Mouse (Mus musculus) thymus, postnatal 36 days (tissue): Measurements from ENCODE around the gene Cers2.

ENCODE experiments used
- DNase-seq, 2 experiments: peaks; one replicate each; pipeline ENCODE4 v3.0.0; 2022; ENCODE audit warnings: mixed read lengths in 2 of 2

Cers2 gene

DNA sequence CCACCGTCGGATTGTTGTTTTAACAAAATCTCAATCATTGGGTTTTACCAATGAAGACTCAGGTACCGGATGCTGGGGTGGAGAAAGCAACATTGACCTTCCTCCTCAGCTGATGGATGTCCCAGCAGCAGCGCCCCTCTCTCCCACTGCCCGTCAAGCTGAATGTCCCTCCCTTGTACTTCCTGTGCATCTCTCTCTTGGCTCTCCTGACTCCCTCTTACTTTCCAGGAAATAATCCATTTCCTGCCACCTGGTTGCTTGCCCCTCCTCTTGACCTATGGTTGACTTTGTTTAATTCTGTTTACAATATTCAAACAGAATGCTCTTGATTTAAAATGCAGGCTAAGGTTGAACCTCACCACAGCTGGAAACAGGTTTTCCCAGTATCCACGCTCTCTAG, 24.4 kb upstream of the Cers2 start:
- no peak for DNase-seq

DNA sequence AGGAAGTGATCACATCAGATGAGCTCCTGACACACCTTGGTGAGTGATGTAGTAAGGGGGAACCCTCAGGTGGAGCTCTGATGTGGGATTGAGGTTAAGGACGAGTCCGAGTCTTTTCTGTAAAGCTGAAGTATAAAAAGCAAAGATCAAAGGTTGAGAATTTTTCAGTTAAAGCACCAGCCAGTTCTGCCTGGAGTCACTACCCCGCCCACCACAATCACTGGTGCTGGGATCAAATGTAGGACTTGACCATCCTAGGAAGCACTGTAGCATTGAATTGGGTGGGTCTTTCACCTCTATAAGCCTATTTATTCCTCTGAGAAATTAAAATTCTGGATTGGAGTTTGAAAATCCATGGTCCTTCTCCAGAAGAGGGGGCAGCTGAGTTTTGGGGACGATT, 23.6 kb upstream of the Cers2 start:
- DNase-seq, result no peak

GRCm38 (mm10) chr3:95292899-95293298, 21.7 kb upstream of the Cers2 start:
- no peak for DNase-seq

DNA sequence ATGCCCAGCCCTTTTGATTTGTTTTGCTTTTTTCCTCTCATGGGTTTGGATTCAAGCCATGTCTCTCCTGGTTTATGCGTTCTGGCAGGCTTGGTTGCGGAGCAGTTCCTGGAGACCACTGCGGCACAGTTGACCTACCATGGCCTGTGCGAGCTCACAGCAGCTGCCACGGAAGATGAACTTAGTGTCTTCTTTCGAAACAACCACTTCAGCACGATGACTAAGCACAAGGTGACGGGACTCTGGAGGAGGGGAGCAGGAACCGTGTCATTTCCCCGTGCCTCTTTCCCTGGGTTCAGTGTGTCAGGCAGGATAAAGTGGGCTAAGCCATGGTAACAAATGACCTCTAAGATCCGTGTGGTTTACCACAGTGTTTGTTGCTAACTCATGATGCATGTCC, 21.1 kb upstream of the Cers2 start:
- no peak for DNase-seq

- no peak for DNase-seq
Observed at GRCm38 (mm10) chr3:95294316-95294715, 20.3 kb upstream of the Cers2 start.

DNA sequence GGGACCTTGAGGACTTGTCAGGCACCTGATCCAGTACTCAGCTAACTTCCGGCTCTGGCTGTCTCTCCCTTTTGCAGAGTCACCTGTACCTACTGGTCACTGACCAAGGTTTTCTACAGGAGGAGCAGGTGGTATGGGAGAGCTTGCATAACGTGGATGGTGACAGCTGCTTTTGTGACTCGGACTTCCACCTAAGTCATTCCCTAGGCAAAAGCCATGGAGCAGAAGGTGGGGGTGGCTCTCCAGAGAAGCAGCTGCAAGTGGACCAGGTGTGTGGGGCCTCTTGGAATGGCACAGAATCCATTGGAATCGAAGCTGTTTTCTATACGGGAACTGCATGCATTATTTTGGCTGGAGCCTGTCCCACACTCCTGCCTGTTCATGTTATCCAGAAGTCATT, 19.9 kb upstream of the Cers2 start:
- no peak for DNase-seq

GRCm38 (mm10) chr3:95295321-95296102, 19.1 kb upstream of the Cers2 start:
- no peak for DNase-seq

DNA sequence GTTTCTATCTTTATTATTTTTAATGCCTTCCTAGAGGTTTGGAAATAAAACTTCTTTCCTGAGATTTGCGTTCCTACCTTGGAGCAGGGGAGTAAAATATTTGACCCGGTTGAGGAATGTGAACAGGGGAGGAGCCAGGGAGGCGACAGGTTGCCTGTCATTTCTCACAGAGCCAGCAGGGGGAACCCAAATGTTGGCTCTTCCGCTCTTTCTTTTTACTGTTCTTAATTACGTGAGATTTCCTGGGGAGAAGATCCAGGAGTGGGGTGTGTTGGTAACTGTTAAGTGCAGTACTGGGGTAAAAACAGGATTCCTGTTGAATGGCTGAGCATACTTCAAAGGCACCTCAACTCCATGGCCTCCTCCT, 18.5 kb upstream of the Cers2 start:
- peak; percentile 48 to 52 for DNase-seq

DNA sequence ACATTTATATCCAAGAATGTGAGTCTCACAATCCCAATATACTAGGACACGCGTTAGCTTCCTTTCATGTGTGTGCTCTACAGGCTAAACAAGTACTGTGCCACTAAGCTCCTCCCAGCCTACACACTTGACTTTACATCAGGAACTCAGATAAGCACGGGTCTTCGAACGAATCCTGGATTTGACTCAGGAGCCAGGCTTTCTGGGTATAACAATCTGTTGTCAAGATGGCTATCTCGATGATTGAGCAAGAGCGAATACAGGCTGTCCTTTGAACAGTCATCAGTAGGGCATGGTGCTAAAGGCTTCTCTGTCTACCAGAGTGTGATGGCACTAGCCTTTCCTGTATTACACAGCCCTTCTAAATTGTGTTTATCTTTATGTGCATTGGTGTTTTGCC, 16.6 kb upstream of the Cers2 start:
- no peak for DNase-seq

DNA sequence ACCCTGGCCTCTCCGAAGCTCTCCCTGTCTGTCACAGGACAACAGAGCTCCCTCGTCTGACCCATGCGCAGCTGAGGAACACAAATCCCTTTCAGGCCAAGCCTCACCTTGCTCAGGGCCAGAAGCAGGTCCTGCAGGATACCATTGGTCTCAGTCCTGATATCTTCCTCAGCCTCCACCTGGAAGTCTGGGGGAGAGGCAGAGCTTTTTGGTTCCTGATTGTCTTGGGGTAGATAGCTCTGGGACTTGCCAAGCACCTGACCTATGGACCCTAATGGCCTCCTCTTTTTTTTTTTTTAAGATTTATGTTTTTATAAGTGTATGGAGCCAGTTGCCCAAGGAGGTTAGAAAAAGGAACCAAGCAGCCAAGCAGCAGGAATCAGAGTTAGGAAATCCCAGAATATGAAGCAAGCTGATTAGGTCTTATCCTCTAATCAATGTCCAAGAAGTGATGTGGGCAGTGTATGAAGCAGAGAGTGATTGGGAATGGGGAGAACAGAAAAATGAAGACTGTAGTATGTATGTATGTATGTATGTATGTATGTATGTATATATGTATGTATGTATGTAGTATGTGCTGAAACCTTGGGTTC, 13.3 kb upstream of the Cers2 start:
- no peak for DNase-seq

GRCm38 (mm10) chr3:95306244-95306643, 8.3 kb upstream of the Cers2 start:
- no peak for DNase-seq

DNA sequence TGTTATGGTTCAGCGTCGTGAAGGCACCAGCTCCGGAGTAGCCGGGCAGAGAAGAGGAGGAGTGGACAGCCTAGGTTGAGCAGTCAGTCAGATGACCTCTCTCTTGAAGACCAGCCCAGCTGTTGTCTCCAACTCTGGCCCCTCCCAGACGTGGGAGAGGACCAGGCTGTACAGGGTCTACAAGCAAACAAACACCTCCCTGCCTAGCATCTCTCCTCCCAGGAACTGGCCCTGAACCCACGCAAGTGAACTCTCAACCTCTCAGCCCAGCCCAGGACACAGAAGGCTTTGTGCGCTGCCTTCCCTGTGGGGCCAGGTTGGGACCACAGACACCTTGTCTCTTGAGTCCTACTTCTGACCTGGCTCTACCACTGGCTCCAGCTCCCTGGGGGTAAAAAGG, 7.5 kb upstream of the Cers2 start, which contains the start of gene Anxa9:
Gene Anxa9 (minus strand): TSS at position 77 of the 400 bp plus-strand sequence.
- DNase-seq, result no peak

GRCm38 (mm10) chr3:95310496-95310895, 4.1 kb upstream of the Cers2 start:
- DNase-seq, result no peak

DNA sequence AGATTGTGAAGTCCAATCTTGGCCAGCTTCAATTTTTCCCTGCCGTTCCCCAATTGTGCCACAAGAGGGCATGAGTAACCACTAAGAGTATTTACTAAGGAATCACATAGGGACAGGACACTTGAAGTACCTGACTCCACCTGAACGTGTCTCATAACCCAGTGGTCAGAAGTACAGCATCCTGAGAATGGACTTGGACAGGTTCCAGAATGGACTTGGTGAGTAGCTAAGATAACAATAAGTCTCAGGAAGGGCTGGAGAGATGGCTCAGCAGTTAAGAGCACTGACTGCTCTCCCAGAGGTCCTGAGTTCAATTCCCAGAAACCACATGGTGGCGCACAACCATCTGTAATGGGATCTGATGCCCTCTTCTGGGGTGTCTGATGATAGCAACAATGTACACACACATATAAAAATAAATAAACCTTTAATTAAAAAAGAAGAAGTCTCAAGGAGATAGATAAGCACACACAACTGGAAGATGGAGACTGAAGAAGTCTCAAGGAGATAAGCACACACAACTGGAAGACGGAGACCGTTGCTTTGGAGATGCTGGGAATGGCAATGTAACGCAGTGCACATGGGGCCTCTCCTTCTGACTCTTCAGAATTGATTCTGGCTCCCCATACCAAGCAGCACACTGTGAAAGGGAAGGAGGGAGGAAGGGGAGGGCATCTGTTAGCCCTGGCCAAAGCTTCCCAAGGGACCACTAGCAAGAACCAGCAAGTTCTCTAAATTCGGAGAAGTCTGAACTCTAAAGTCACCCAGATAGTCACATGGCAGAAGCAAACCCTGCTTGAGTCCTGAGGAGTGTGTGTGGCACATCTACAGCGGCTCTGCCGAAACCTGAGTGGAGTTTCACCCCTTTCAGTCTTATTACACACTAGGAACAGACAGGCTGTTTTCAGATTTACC, 3.4 kb upstream of the Cers2 start:
- DNase-seq, result peak; percentile 49 to 50

DNA sequence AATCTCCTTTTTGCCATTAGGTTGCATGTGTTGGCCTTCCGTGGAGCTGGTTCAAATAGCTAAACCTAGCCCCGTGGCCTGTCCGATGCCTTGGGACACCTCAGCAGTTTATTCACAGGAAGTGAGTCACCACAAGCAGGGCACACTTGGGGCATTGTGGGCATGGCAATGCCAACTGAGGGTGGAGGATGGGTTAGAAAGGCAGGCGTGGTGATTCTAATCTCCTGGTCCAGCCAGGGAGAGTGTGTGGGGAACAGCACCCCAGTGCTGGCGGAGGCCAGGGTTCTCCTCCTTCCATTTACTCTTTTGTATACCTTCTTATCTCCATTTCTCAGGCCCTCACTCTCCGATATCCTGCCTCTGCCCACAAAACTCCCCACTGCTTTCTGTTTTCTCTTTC, 2.0 kb upstream of the Cers2 start:
- DNase-seq, result no peak

GRCm38 (mm10) chr3:95313476-95313875, 1.1 kb upstream of the Cers2 start:
- no peak for DNase-seq

DNA sequence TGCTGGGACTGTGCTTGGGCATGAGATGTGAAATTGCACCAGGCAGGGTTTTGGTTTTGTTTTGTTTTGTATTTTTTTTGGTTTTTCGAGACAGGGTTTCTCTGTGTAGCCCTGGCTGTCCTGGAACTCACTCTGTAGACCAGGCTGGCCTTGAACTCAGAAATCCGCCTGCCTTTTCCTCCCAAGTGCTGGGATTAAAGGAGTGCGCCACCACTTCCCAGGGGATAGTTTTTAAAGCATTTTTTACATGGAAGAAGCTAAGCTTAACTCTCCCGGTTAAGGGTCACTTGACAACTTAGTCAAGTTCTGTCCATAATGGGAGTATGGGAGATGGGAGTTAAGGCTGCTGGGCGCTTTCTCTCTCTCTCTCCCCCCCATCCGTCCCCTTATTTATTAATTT, 516 bp upstream of the Cers2 start:
- no peak for DNase-seq

DNA sequence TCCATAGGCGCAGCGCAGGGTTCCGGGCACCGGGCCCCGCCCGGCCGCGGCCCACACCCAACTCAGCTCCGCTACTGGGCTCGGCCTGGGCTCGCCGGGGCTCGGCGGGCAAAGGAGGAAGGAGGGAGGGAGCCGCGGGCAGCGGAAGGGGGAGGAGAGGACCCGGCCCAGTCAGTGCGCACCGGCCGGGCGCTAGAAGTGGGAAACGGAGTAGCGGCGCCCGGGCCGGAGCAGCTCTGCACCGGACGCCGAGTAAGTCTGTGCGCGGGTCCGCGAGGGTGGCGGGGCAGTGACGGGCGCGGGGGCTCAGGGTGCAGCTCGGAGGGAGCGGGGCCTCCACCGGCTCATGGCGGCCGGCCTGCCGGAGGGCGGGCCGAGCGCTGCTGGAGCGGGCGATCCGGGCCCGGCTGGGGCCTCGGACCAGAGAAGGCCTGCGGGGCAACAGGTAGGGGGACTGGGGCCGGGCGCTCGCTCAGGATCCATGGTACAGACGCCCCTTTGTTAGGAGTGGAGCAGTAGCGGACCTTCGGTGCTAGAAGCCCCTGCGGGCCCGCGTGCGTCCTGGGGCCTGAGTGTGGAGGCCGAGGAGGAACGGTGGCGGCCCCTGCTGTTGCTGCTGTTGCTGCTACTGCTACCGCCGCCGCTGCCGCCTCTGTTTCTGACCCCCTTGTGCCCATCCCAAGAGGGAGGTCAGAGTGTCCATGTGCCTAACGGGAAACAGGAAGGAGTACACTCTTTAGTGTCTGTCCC, 678 bp downstream of the Cers2 start:
- peak; percentile 92 to 94 for DNase-seq

DNA sequence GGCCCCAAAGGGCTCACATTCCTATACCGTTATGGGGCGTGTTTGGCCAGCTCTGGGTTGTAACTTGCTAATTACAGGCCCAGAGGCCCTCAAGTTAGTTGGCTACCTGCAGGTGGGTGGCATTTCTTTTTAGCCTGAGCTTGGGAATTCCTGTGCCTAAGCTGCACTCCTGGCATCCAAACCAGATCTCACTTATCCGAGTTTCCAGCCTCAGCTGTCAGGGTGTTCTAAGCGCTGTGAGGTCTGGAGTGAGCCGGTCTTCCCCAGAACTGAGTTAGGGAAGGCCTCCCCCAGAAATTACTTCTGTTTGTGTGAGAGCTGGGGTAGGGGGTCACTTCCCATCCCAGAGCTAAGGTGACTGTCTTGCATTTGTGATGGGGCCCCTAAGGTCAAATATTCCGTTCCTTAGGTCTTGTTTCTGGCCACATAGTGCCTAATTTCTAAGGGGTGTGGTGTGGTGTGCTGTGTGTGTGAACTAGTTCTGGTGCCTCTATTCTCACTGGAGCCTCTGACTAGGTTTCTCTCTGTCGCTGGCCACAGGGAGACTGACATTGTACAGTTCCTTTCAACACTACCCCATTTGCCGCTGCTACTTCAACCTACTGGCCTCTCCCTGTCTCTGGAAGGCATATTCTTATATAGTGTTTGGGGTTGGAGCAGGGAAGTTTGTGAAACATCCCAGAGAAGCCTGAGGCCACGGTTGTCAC, 1.4 kb downstream of the Cers2 start:
- no peak for DNase-seq

GRCm38 (mm10) chr3:95317414-95318080, 3.0 kb downstream of the Cers2 start:
- peak; percentile 66 for DNase-seq

DNA sequence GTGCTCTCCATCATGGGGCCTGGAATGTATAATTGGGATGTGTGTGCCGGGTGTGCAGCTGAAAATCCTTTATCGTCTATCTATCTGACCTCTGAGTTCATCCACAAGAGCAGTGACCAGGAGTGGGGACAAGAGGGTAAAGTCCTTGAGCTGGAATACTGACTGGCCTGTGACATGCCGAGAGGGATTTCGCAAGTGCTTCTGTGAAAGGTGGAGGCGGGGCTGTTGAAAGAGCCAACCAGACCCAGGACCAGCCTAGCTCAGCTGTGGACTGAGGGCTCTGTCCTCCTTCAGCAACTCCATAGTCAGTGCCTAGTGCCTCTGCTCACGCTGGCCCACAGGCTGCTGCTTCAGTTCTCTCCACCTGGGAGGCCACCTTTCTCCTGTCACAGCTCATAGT, 4.0 kb downstream of the Cers2 start:
- no peak for DNase-seq

DNA sequence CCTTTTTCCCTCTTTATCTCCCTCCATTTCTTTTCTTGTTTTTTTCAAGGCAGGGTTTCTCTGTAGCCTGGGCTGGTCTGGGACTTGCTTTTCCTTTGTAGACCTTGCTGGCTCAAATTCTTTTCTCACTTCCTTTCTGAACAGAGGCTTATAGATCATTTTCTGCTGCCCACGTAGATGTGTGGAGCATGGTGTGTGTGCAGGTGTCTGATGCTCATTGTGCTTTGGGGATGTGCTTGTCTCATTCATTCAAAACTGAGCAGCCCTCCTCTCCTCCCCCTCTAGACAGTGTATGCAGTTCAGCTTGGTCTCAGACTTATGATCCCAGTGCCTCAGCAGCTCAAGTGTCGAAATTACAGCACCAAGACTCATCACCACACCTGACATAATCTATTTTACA, 4.5 kb downstream of the Cers2 start:
- DNase-seq, result no peak
